Mouse (Mus musculus) testis, postnatal 14 days (tissue): ENCODE data around the gene 4930467E23Rik.
"Not testable (repeated sequence)": the region's sequence is repeated elsewhere in the genome, so short reads cannot be mapped to it uniquely, and the experiment has no call there.

ENCODE experiments used
- DNase-seq: peaks from one replicate; pipeline ENCODE4 v3.0.0; 2021; ENCODE audit warnings: low spot score

The 4930467E23Rik gene

GRCm38 (mm10) chr8:19781328-19782114 is 52.1 kb downstream of the 4930467E23Rik start:
- not testable (repeated sequence) for DNase-seq

GRCm38 (mm10) chr8:19782736-19783135 is 53.4 kb downstream of the 4930467E23Rik start:
- DNase-seq: not testable (repeated sequence)

GRCm38 (mm10) chr8:19783860-19784259 is 54.5 kb downstream of the 4930467E23Rik start:
- DNase-seq: not testable (repeated sequence)

- peak; percentile 91 for DNase-seq
These were observed 55.4 kb downstream of the 4930467E23Rik start for GRCm38 (mm10) chr8:19784554-19785364.

GRCm38 (mm10) chr8:19792696-19793095 is 63.3 kb downstream of the 4930467E23Rik start:
- DNase-seq: not testable (repeated sequence)
